Mouse (Mus musculus) right cerebral cortex, adult 18-20 months (tissue): ENCODE measurements at regions not wholly inside any gene's neighbourhood (a gene's known extent, or its start where the extent isn't known, plus 50 kb on each side); places are given as distances from the start of the nearest gene placed in this dataset.

Experiments used
- DNase-seq: peaks from one replicate; pipeline ENCODE4 v3.0.0; 2022; ENCODE audit warnings: mixed read lengths

DNA sequence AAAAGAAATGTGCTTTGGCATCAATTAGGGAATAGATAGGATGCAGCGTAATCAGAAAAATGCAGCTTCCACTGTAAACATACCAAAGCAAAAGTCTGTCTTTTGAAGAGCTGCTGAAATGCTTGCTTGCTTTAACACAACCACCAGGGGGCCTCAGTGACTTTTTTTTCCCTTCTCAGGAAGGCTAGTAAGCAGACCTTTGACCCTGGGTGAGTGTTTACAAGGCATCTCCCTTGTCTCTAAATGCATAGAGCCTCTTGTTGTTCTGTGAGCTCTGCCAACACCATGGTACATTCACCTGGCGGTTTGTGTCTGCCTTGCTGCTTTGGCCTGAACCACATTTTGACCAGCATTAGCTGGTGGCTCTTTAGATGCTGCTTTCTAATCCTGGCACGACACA, 191.9 kb upstream of the C9orf72 start:
- DNase-seq, result peak; percentile 22

DNA sequence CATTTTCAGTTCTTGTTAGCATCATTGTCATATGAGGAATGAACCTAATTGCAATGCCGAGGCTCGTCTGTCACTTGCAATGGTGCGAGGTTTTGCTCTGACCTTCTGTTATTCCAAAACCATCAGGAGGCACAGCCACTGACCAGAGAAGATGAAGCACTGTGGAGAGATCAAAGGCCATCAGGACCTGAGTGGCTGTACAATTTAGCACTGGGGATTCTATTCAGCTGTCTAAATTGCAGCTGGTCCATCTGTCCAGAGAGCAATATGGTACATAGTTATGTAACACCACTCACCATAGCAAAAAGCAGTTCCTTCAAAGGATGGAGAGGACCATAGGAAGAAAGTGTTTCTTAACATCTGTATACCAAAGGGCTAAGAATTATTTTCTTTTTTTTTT, 187.5 kb upstream of the C9orf72 start:
- DNase-seq, result no peak

- DNase-seq, result no peak
Observed at GRCm38 (mm10) chr4:35405301-35406006, 179.5 kb upstream of the C9orf72 start.

GRCm38 (mm10) chr4:35404068-35404467, 178.1 kb upstream of the C9orf72 start:
- DNase-seq, result no peak

DNA sequence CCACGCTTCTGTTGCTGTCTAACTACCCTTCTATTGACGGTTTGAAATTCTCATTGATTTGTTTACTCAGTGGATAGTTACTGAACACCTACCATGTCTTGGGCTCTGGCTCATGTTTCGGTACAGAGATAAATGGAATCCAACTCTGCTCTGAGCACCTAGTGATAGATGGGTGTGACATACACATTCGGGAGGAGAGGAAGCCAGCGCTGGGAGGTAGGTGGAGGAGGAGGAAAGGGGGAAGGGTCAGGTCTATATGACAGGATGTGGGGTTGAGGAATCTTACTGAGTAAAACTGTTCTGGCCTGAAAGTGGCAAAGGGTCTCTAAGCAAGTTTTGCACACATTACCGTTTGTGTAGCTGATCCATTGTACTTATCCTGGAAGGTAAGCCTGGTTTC, 177.6 kb upstream of the C9orf72 start:
- DNase-seq, result no peak

DNA sequence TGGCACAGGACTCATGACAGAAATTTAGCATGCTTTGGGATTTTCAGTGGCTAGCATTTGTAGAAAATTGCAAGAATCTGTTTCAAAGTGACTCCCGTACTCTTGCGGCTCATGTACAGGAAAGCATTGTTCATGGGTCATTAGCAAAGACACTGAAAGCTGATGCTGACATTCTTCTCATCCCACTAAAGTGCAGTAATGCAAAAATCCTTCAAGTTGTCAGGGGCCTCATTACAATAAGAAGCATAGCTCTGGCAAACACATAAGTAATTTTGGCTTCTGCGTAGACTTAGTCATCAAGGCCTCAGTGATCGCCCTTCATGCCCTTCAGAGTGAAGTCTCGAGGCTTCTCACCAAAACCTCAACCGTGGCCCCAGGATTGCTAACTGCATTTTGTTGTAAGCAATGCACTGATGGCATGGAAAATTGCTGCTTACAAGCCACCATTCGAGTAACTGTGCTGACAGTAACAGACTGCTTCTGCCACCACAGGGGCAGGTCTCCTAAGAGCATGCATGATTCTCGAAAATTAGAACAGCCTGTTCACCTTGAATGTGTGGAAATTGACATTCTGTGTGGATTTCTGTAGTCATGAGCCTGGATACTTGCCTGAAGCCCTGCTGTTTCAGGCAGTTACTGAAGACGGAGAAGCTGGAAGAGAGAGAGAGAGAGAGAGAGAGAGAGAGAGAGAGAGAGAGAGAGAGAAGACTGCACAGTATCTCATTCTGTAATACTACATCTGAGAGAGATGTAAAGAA, 176.6 kb upstream of the C9orf72 start:
- DNase-seq, result no peak

DNA sequence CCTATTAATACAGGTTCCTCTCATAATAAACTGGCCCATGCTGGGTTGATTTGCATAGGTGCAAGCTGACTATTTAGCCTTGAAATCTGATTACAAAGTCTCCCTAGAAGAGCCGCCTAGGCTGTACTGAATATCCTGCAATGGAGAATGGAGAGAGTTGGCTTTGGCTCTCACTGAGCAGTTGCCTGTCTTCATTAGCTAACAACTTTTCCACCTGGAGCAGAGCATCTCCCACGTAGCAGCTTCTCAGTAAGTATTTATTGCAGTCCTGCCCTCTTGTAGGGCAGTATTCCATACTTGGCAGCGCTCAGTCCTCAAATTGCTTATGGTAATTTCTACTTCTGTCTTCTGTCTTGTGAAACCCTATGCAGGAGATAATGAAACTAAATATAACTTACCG, 175.8 kb upstream of the C9orf72 start:
- DNase-seq, result no peak

DNA sequence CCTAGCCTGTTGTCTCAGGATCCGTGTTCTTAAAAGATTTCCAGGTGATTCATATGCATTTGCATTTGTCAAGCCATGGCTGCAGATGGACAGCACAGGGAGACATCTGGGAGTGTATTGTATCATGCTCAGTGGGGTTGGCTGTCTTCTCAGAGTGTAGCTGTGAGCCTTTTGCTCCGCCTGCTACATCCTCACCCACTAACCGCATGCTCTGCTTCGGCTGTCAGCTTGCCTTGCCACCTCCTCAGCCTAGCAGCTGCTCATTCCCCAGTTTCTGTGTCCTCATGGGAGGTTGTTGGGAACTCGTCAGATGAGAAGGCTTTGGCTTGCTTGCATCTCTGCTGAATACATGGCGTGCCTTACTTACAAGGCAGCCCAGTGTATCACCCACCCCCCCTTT, 174.5 kb upstream of the C9orf72 start:
- peak; percentile 91 for DNase-seq

DNA sequence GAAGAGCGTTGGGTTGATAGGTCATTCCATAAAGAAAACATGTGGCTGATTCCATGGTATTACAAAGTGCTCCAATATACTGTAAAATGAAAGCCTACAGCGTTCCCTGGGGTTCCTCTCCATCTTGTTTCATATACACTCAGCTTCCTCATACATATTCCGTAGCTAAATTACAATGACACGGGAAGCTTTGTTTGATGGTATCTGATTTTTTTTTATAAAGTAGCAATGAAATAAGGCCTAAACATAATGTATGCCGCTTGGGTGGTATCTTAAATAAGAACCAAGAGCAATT, 169.6 kb upstream of the C9orf72 start:
- DNase-seq, result no peak

DNA sequence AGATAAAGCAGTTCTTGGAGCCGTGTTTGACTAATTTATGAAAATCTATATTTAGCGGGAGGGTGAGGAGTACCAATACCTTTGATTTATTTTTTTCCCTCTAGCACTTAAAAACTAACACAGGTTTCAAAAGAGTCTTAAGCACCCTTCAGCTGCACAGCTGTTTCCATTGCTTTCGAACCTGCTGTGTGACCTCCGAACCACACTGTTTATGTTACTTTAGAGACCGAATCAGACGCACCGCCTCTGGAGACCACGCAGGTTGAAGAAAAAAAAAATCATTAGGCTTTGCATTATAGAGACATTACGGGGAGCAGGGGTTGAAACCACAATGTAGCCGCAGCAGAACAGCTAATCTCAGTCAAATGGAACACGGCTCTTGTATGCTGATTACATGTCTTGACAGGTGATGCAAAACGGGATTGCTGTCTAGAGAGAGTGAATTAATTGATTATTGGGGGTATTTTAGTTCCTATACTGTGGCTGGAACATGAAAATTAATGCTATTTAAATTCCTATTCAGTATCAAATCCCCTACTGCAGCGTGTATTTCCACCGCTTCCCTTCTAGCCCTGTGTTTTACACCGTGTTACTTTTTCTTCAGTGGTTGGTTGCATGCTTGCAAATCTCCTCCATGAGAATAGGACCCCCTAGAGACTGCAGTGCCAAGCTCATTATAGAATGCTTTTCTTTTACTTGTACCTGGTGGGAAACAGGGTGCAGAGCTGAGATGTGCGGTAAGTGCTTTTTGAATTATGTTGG, 169.0 kb upstream of the C9orf72 start:
- no peak for DNase-seq

GRCm38 (mm10) chr4:35375791-35376190, 149.8 kb upstream of the C9orf72 start:
- no peak for DNase-seq

GRCm38 (mm10) chr4:35373213-35373860, 147.4 kb upstream of the C9orf72 start:
- no peak for DNase-seq

- DNase-seq, result peak; percentile 72
Observed at GRCm38 (mm10) chr4:35372528-35373212, 146.7 kb upstream of the C9orf72 start.

GRCm38 (mm10) chr4:35364161-35364560, 138.2 kb upstream of the C9orf72 start:
- no peak for DNase-seq

DNA sequence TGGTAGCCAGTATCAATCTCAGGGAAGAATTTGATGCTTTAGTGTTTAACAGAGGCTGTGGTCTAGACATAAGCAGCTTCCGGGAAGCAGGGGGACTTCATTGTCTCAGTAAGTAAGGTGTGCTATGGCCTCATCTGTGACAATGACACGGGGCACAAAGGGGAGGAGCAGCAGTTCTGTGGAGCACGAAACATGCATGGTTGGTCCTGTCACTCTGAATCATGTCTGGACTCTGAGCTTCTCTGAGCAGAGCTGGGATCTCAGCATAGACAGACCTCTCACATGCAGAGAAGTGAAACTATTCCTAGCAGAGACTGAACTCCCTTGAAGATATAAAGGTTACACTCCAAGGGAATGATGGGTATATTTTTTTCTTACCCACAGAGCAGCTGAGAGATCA, 136.2 kb upstream of the C9orf72 start:
- DNase-seq, result no peak

DNA sequence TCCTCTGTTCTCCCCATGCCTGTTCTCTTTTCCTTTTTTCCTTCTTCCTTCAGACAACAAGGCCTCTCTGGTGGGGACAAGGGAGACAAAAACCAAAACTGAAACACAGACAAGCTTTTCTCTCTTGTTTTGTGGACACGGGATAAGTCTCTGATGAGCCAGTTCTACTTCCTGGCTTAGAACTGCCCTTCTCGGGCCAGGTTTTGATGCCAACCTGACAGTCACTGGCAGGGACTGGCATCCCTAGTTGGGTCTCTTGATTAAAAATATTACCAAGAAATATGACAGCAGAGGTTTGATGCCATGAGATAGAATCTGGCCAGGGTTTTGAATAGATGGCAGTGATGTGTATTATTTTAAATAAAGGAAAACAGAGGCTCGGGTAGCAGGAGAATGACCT, 133.4 kb upstream of the C9orf72 start:
- no peak for DNase-seq

DNA sequence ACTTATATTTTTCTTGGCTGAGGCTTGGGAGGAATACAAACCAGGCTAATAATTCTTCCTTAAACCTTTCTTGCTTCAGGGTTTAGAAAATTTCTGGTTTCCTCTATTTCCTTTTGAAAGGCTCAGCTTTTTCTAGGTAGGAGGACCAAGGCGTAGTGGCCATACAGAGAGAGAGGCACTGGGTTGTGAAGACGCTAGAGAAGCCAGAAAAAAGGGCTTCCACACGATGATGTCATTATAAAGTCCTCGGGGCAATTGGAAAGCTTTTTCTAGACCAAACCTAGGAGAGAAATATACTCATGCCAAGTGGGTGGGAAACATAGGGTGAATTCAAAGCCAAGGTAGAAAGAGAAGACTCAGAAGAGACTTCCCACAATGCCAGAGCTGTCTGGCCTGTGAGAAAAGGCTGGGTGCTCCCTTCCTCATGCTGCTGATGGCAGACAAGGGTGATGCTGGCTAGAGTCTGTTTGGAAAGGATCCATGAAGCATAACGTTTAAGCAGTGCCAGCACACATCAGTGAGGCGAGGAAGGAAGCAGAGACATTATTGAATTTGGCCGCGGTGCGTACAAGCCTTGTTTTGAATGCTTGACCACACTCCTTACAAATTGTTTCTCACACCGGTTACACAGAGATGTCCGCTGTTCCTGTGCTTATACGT, 131.1 kb upstream of the C9orf72 start:
- DNase-seq, result no peak

DNA sequence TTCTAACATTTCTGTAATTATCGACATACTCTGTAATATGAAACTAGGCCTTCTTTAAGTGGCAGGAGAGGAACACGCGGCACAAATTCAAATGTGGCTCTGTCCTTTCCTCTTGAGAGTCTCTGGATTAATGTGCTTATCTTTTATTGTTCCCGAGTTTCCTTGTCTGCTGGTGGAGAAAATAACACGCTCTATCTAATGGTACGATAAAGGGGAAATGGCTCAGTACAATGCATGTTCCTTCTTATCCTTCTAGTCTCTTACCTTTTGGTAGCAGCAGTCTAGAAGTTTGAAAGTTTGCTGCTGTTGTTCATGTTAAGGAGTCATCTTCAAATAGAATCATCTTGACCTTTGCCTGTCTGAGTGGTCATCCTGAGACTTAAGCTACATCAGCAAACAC, 130.1 kb upstream of the C9orf72 start:
- no peak for DNase-seq

DNA sequence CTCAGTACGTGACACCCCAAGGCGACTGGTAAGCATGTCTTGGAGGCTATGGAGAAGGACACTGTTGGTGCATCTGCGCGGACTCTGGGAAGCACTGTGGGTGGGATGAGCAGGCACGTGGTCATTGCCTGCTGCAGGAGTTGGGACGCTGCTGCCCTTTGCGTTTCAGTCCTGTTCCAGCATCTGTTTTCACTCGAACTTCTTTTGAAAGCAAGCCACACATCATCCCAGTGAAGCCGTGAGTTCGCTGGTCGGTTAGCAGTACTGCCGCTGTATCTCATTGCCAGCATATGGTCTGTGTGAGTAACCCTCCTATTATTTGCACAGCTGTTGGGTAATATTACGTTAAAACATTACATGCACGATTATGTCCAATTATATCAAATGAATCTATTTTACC, 128.1 kb upstream of the C9orf72 start:
- DNase-seq, result no peak

GRCm38 (mm10) chr4:35352606-35353005, 126.6 kb upstream of the C9orf72 start:
- no peak for DNase-seq

GRCm38 (mm10) chr4:35350465-35350864, 124.5 kb upstream of the C9orf72 start:
- DNase-seq, result no peak

DNA sequence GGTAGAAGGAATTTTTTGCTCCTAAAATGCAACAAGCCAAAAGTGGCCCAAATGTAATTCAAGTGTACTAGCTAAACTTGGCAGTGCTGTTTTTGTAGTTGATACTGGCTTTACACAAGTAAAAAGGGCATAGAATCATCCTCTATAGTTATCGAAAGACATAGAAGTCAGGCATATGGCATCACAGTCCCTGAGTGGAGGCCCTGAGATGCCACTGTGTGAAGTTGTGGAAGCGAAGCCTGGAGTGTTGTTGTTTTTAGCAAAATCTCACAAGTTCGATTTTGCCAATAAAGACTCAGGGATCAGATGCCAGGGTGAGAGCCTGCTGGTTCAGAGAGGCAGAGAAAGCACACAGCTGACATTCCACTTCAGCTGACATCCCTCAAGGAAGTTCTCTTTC, 121.6 kb upstream of the C9orf72 start:
- DNase-seq, result no peak
